Comparison of ENCODE assay signal across 25 mouse cellular contexts in the genomic region with DNA sequence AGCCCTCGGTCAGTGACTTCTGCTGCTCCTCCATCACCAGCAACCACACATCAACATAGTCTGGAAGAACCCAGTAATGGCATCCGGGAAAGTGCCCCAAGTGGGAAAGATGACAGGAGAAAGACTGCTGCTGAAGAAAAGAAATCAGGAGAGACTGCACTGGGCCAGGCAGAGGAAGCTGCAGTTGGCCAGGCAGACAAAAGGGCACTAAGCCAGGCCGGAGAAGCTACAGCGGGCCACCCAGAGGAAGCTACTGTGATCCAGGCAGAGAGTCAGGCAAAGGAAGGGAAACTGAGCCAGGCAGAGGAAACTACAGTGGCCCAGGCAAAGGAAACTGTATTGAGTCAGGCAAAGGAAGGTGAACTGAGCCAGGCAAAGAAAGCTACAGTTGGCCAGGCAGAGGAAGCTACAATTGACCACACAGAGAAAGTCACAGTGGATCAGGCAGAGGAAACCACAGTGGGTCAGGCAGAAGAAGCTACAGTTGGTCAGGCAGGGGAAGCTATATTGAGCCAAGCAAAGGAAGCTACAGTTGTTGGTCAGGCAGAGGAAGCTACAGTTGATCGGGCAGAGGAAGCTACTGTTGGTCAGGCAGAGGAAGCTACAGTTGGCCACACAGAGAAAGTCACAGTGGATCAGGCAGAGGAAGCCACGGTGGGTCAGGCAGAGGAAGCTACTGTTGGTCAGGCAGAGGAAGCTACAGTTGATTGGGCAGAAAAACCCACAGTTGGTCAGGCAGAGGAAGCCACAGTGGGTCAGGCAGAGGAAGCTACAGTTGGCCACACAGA. TPM values are rescaled to one million over a fixed set of nuclear protein-coding genes. Genes with fewer than 3 reads are reported as not detected.
A peak's percentile ranks its signal among the peaks of the same experiment; 100 is the strongest.
DNase-seq lines count a peak whose midpoint lies in the region; ATAC-seq lines count a peak whose summit lies in the region.
"Had no signal": no experiment of that assay in that cellular context is flagged by ENCODE, and none has a peak within 500 bp of the region (broad histone marks: within the 10 kb centered on the region; RNA-seq: fewer than 3 reads in every experiment).

No protein-coding gene starts in this region.

- peak; percentile 76 for ATAC-seq in granulocyte monocyte progenitor cell, adult 5-6 weeks (replicated peaks; ENCODE audit: poor library complexity, severe bottlenecking)
- peak; percentile 75 for ATAC-seq in monocyte, adult 5-6 weeks (replicated peaks; ENCODE audit: insufficient number of reproducible peaks, low FRiP score, low TSS enrichment, poor library complexity, severe bottlenecking)
- no peak for ATAC-seq in midbrain, embryonic 13.5 days

- H3K4me3 ChIP-seq in midbrain, embryonic 13.5 days (replicated peaks): no peak overlapping the region
- H3K4me3 ChIP-seq: embryonic facial prominence, embryonic 15.5 days; forebrain, embryonic 10.5 days; heart, embryonic 13.5 days; hindbrain, embryonic 15.5 days; layer of hippocampus, adult 2 months; left cerebral cortex, adult 2 months; limb, embryonic 10.5 days; neural tube, embryonic 13.5 days; stomach, embryonic 15.5 days had no signal

- H3K27me3 ChIP-seq in midbrain, embryonic 13.5 days: no peaks in the 10 kb centered on the region
- H3K27me3 ChIP-seq: embryonic facial prominence, embryonic 15.5 days; heart, embryonic 13.5 days; hindbrain, embryonic 15.5 days; stomach, embryonic 15.5 days had no signal

- H3K36me3 ChIP-seq in midbrain, embryonic 13.5 days: peaks cover 20% of the 10 kb centered on the region
- H3K36me3 ChIP-seq: embryonic facial prominence, embryonic 15.5 days; limb, embryonic 10.5 days; stomach, embryonic 15.5 days had no signal

- DNase-seq in heart, adult 11 months: peak; percentile 66
- DNase-seq in heart, adult 18-20 months: no peak
- DNase-seq in A20 (ENCODE audit: low read depth, low spot score): peak; percentile 41
- DNase-seq in frontal cortex, postnatal 14 days (ENCODE audit: low spot score in 2 of 2): no peak
- DNase-seq in urinary bladder, postnatal 25 days (ENCODE audit: low spot score): no peak
- DNase-seq: adrenal gland, postnatal 36 days; cerebellum, adult 9-10 months; heart, postnatal 36 days; kidney, adult 11 months; lung, adult 2 months; lung, postnatal 4 days; right cerebral cortex, postnatal 4 days had no signal

- no peak overlapping the region for H3K4me2 ChIP-seq in midbrain, embryonic 13.5 days (replicated peaks)
- H3K4me2 ChIP-seq: embryonic facial prominence, embryonic 15.5 days; heart, embryonic 13.5 days; hindbrain, embryonic 15.5 days; neural tube, embryonic 13.5 days; stomach, embryonic 15.5 days had no signal

- no peaks in the 10 kb centered on the region for H3K9me3 ChIP-seq in midbrain, embryonic 13.5 days
- H3K9me3 ChIP-seq: embryonic facial prominence, embryonic 15.5 days; forebrain, embryonic 10.5 days; heart, embryonic 13.5 days; hindbrain, embryonic 15.5 days; limb, embryonic 10.5 days; neural tube, embryonic 13.5 days; stomach, embryonic 15.5 days had no signal

- peaks cover 12% of the 10 kb centered on the region for H3K4me1 ChIP-seq in midbrain, embryonic 13.5 days (replicated peaks)

- no peak overlapping the region for H3K9ac ChIP-seq in midbrain, embryonic 13.5 days (replicated peaks)
- H3K9ac ChIP-seq: embryonic facial prominence, embryonic 15.5 days; heart, embryonic 13.5 days; hindbrain, embryonic 15.5 days; neural tube, embryonic 13.5 days; stomach, embryonic 15.5 days had no signal

- no peak overlapping the region for H3K27ac ChIP-seq in midbrain, embryonic 13.5 days
- H3K27ac ChIP-seq: embryonic facial prominence, embryonic 15.5 days; forebrain, embryonic 10.5 days; heart, embryonic 13.5 days; hindbrain, embryonic 15.5 days; kidney, postnatal 0 days; layer of hippocampus, adult 2 months; left cerebral cortex, adult 2 months; limb, embryonic 10.5 days; neural tube, embryonic 13.5 days; stomach, embryonic 15.5 days had no signal

- 90% methylated on average over 6 of the region's 6 CpGs for WGBS in midbrain, embryonic 13.5 days

RNA-seq across cellular contexts. Expression of a gene that starts 4.1 kb away (rescaled TPM):
- total RNA-seq in heart, adult 18-20 months (2021): under 1 TPM; 0.46 to 0.52 TPM
- 0.17 TPM in 1 of 2 replicates, not detected in the other for total RNA-seq in granulocyte monocyte progenitor cell, adult 5-6 weeks (2014; fragmentation: Nextera tagmentation)
- 0.21 and 0.30 TPM in 2 replicates for total RNA-seq in granulocyte monocyte progenitor cell, adult 5-6 weeks (2017)
- total RNA-seq in monocyte, adult 5-6 weeks (2017): 0.10 to 1.3 TPM (median 0.32 TPM) in 3 replicates
- polyA plus RNA-seq in midbrain, embryonic 13.5 days (2015; fragmentation: Nextera tagmentation; extraction: Ambion mirVana): 6.5 and 6.9 TPM in 2 replicates

RNA-seq across cellular contexts. Expression of a gene that starts 40.6 kb away (rescaled TPM):
- 1 to 10 TPM; 5.2 to 5.8 TPM for total RNA-seq in heart, adult 18-20 months (2021)
- total RNA-seq in granulocyte monocyte progenitor cell, adult 5-6 weeks (2014; fragmentation: Nextera tagmentation): 26.4 and 29.4 TPM in 2 replicates
- total RNA-seq in granulocyte monocyte progenitor cell, adult 5-6 weeks (2017): 21.4 and 22.4 TPM in 2 replicates
- 6.7 to 16.7 TPM (median 15.7 TPM) in 3 replicates for total RNA-seq in monocyte, adult 5-6 weeks (2017)
- polyA plus RNA-seq in midbrain, embryonic 13.5 days (2015; fragmentation: Nextera tagmentation; extraction: Ambion mirVana): 15.9 and 16.5 TPM in 2 replicates

RNA-seq across cellular contexts. Expression of a gene that starts 41.3 kb away (rescaled TPM):
- 1 to 10 TPM; 2.9 to 3.0 TPM for total RNA-seq in heart, adult 18-20 months (2021)
- total RNA-seq in granulocyte monocyte progenitor cell, adult 5-6 weeks (2014; fragmentation: Nextera tagmentation): 12.0 and 15.6 TPM in 2 replicates
- 12.9 and 15.3 TPM in 2 replicates for total RNA-seq in granulocyte monocyte progenitor cell, adult 5-6 weeks (2017)
- total RNA-seq in monocyte, adult 5-6 weeks (2017): 17.2 to 22.9 TPM (median 19.8 TPM) in 3 replicates
- 4.1 and 4.7 TPM in 2 replicates for polyA plus RNA-seq in midbrain, embryonic 13.5 days (2015; fragmentation: Nextera tagmentation; extraction: Ambion mirVana)

Comparison
In these comparisons a context has a peak if more than half of its experiments do, and no peak if none do; other contexts are left out.
1. DNase-seq: peak in heart, adult 11 months (single experiment) and A20 (single experiment); none in heart, adult 18-20 months (0 of 2), frontal cortex, postnatal 14 days (0 of 2) and urinary bladder, postnatal 25 days (single experiment).